Mouse (Mus musculus) kidney, adult 10 weeks (tissue): ENCODE measurements around the gene Hand1. TPM values are rescaled to one million over a fixed set of nuclear protein-coding genes. Genes with fewer than 3 reads are reported as not detected.

Experiments used
- polyA plus RNA-seq: library from polyadenylated mRNA; stranded (reverse); fragments of 350-450 nt; fragmentation: Illumina TruSeq; extraction: RNeasy Lipid Tissue Mini Kit (QIAGEN cat#74804); gene quantifications from one replicate; pipeline ENCODE4 v1.2.3, GENCODE M21; 2014; ENCODE audit warnings: low read depth, low replicate concordance

Gene Hand1
- not detected for polyA plus RNA-seq

GRCm38 (mm10) chr11:57832552-57833201 lies at the start of gene Hand1:
TSS of gene Hand1 (minus strand) at chr11:57832818.

GRCm38 (mm10) chr11:57800971-57801765 lies 31.4 kb downstream of the Hand1 start, which contains the start of gene Sap30l:
TSS of gene Sap30l (plus strand) at chr11:57801637.

Other genes starting within 250 kb of the Hand1 start
- 0.53 TPM for gene Galnt10, start 187.4 kb downstream of the Hand1 start, polyA plus RNA-seq
- gene Sap30l, start 31.2 kb downstream of the Hand1 start, polyA plus RNA-seq = 4.9 TPM
- 16.2 TPM for gene Larp1, start 176.2 kb upstream of the Hand1 start, polyA plus RNA-seq